Mouse (Mus musculus) CH12.LX (cell line): Measurements from ENCODE around the gene Ppm1m. TPM values are rescaled to one million over a fixed set of nuclear protein-coding genes. Genes with fewer than 3 reads are reported as not detected.

Experiments
- DNase-seq: peaks from one replicate; pipeline ENCODE4 v3.0.0-alpha.2; 2013; ENCODE audit errors: extremely low read depth
- H3K27ac ChIP-seq: 2 replicates; pipeline ENCODE4 v1.5.1; 2012; ENCODE audit warnings: low read depth, mild to moderate bottlenecking, control low read depth, moderate library complexity; ENCODE audit not compliant: insufficient read depth
- H3K27me3 ChIP-seq: replicated peaks from 2 replicates; pipeline ENCODE3; 2012; ENCODE audit warnings: inconsistent platforms
- H3K36me3 ChIP-seq, 2 experiments: replicated peaks in 1 of 2; 2 replicates each; pipeline versions ENCODE3 to v1.6.1; 2012; ENCODE audit warnings: inconsistent platforms in 1 of 2, low read length in 1 of 2, mild to moderate bottlenecking in 1 of 2, mixed read lengths in 1 of 2, moderate library complexity in 1 of 2; ENCODE audit not compliant: control insufficient read depth in 1 of 2, insufficient read depth in 1 of 2
- H3K4me1 ChIP-seq, 2 experiments: 2 replicates each; pipeline ENCODE4 v1.6.1; 2012; ENCODE audit warnings: inconsistent platforms in 1 of 2, moderate library complexity in 1 of 2; ENCODE audit not compliant: insufficient read depth in 2 of 2, control insufficient read depth in 1 of 2
- H3K4me2 ChIP-seq: 2 replicates; pipeline ENCODE4 v1.6.1; 2012; ENCODE audit warnings: low read depth, mild to moderate bottlenecking, control low read depth; ENCODE audit not compliant: poor library complexity, insufficient read depth, severe bottlenecking
- H3K4me3 ChIP-seq, 3 experiments: fragments of 150-350 bp in 1 of 3; sonication (generic) in 1 of 3; replicated peaks in 1 of 3; 2 replicates each; pipeline versions ENCODE3 to v1.5.1; 2011 to 2012; ENCODE audit warnings: low read depth in 2 of 3, low read length in 2 of 3, mild to moderate bottlenecking in 2 of 3, moderate library complexity in 2 of 3, control low read depth in 1 of 3, improper control_type of control experiment in 1 of 3, inconsistent platforms in 1 of 3, mixed read lengths in 1 of 3; ENCODE audit not compliant: poor library complexity in 1 of 3
- H3K79me2 ChIP-seq: replicated peaks from 2 replicates; pipeline ENCODE4 v1.6.1; 2012; ENCODE audit warnings: mild to moderate bottlenecking, moderate library complexity; ENCODE audit not compliant: control insufficient read depth, poor library complexity, insufficient read depth, severe bottlenecking; ENCODE audit errors: extremely low read depth
- H3K9ac ChIP-seq: 2 replicates; pipeline ENCODE4 v1.6.1; 2012; ENCODE audit warnings: low read depth, mild to moderate bottlenecking, control low read depth, moderate library complexity; ENCODE audit not compliant: insufficient read depth
- H3K9me3 ChIP-seq: replicated peaks from 2 replicates; pipeline ENCODE3; 2012; ENCODE audit warnings: low read length, inconsistent platforms, mixed read lengths
- CHD2 ChIP-seq: IDR thresholded peaks from 2 replicates; pipeline ENCODE4 v1.6.1; 2011; ENCODE audit warnings: low read length, improper control_type of control experiment
- CTCF ChIP-seq, 2 experiments: IDR thresholded peaks in 1 of 2; conservative IDR thresholded peaks in 1 of 2; 2 replicates each; pipeline ENCODE4 v1.5.1; 2011 to 2012; ENCODE audit warnings: low read depth in 2 of 2, low read length in 2 of 2, improper control_type of control experiment in 1 of 2, inconsistent platforms in 1 of 2, mild to moderate bottlenecking in 1 of 2, moderate library complexity in 1 of 2
- GABPA ChIP-seq: IDR thresholded peaks from 2 replicates; pipeline ENCODE4 v1.6.1; 2012; ENCODE audit warnings: low read depth, low read length, improper control_type of control experiment, inconsistent platforms; ENCODE audit not compliant: insufficient replicate concordance
- IRF4 ChIP-seq: IDR thresholded peaks from 2 replicates; pipeline ENCODE4 v1.6.1; 2014; ENCODE audit warnings: low read depth, mild to moderate bottlenecking, inconsistent platforms, low read length, improper control_type of control experiment
- JUN ChIP-seq: IDR thresholded peaks from 2 replicates; pipeline ENCODE4 v1.6.1; 2011; ENCODE audit warnings: low read depth, mild to moderate bottlenecking, low read length, improper control_type of control experiment, moderate library complexity; ENCODE audit not compliant: insufficient read depth
- KAT2A ChIP-seq: IDR thresholded peaks from 2 replicates; pipeline ENCODE4 v1.6.1; 2012; ENCODE audit warnings: low read length, improper control_type of control experiment, inconsistent platforms; ENCODE audit not compliant: insufficient replicate concordance
- MAX ChIP-seq: IDR thresholded peaks from 2 replicates; pipeline ENCODE4 v1.6.1; 2011; ENCODE audit warnings: low read length, improper control_type of control experiment
- MEF2A ChIP-seq: IDR thresholded peaks from 2 replicates; pipeline ENCODE4 v1.6.1; 2014; ENCODE audit warnings: low read depth, mild to moderate bottlenecking, inconsistent platforms, low read length, improper control_type of control experiment, borderline replicate concordance
- POLR2A ChIP-seq: IDR thresholded peaks from 2 replicates; pipeline ENCODE4 v1.6.1; 2011; ENCODE audit warnings: low read depth, mild to moderate bottlenecking, improper control_type of control experiment, low read length
- POLR2AphosphoS2 ChIP-seq: IDR thresholded peaks from 2 replicates; pipeline ENCODE4 v1.6.1; 2011; ENCODE audit warnings: low read depth, low read length, improper control_type of control experiment
- RCOR1 ChIP-seq: conservative IDR thresholded peaks from 2 replicates; pipeline ENCODE4 v1.6.1; 2012; ENCODE audit warnings: low read depth, mild to moderate bottlenecking, inconsistent platforms, low read length, improper control_type of control experiment
- SIN3A ChIP-seq: IDR thresholded peaks from 2 replicates; pipeline ENCODE4 v1.6.1; 2012; ENCODE audit warnings: low read length, improper control_type of control experiment, inconsistent platforms
- SMC3 ChIP-seq: IDR thresholded peaks from 2 replicates; pipeline ENCODE4 v1.6.1; 2011; ENCODE audit warnings: low read depth, low read length, improper control_type of control experiment
- TBP ChIP-seq: conservative IDR thresholded peaks from 2 replicates; pipeline ENCODE4 v1.6.1; 2011; ENCODE audit warnings: low read depth, low read length, improper control_type of control experiment
- UBTF ChIP-seq: IDR thresholded peaks from 2 replicates; pipeline ENCODE4 v1.6.1; 2012; ENCODE audit warnings: low read depth, mild to moderate bottlenecking, inconsistent platforms, low read length, improper control_type of control experiment, moderate library complexity
- ZC3H11A ChIP-seq: IDR thresholded peaks from 2 replicates; pipeline ENCODE4 v1.6.1; 2012; ENCODE audit warnings: low read depth, mild to moderate bottlenecking, inconsistent platforms, low read length, improper control_type of control experiment
- ZKSCAN1 ChIP-seq: IDR thresholded peaks from 2 replicates; pipeline ENCODE4 v1.6.1; 2012; ENCODE audit warnings: low read depth, inconsistent platforms, low read length, improper control_type of control experiment, borderline replicate concordance
- ZMIZ1 ChIP-seq: IDR thresholded peaks from 2 replicates; pipeline ENCODE4 v1.6.1; 2012; ENCODE audit warnings: low read depth, mild to moderate bottlenecking, inconsistent platforms, low read length, improper control_type of control experiment
- dilution Hi-C: fragments of 300-500 bp; cut with MboI; formaldehyde crosslinking; loops from 2 replicates; pipeline ENCODE4 v1.14.3; 2020; ENCODE audit warnings: low sequenced_read_pairs; ENCODE audit not compliant: extremely low pct_unique_long_range_greater_than_20kb, extremely low pct_ligation_motif_present
- in situ Hi-C: fragments of 300-500 bp; cut with MboI; formaldehyde crosslinking; loops from 3 replicates; pipeline ENCODE4 v1.14.3; 2019; ENCODE audit warnings: low sequenced_read_pairs, low pct_ligation_motif_present, low pct_unique_long_range_greater_than_20kb, mixed read lengths
- polyA plus RNA-seq: library from polyadenylated mRNA; unstranded; fragments of >175 nt; gene quantifications from 2 replicates; pipeline ENCODE4 v1.2.1, GENCODE M21; 2012; ENCODE audit warnings: low read depth; ENCODE audit not compliant: insufficient read length
- total RNA-seq, 2 experiments: library from RNA; depleted of rRNA; stranded (reverse); fragments of 300-350 nt in 1 of 2; fragments of >200 nt in 1 of 2; gene quantifications; 2 replicates each; pipeline ENCODE4 v1.2.3; 2012 to 2014

The Ppm1m gene
- total and polyA plus RNA-seq, 3 experiments: 54.7 to 111 (median 86.0) TPM

DNA sequence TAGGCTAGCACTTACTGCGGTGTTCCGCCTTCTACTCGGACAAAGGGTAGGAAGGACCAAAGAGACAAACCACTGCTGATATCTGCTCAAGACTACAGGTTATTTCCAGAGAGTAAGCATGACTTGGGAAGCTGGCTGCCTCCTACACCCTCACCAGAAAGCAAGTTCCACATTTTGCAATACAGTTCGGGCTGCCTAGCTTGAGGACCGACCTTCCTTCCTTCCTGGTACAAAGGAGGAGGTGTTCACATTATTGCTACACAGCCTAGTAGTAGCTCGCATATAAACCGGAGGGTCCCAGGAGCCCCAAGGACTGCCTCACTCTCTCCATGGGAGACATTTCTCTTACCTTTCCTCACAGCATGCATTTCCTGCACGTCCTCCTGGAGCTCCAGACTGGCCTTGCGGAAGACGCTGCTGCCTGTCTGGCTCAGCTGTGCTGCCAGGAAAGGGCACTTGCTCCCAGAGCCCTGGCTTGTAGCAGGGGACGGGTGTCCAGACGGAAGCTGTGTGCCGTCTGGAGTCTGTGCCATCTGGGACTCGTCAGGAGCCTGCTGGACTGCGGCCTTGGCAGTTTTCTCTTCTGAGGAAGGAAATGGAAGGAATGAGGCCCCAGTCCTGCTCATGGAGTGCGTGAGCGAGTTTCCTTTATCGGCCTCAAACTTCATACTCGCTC is 43.4 kb upstream of the Ppm1m start:
- no peaks in the 10 kb centered on the region for H3K27me3 ChIP-seq
- TF ChIP-seq UBTF (no peak), KAT2A (no peak), POLR2AphosphoS2 (no peak)
- TF ChIP-seq, all 38 proteins: peak for 0
- H3K79me2 ChIP-seq: peaks cover 10% of the 10 kb centered on the region; the same call in 1 of the 2 replicates
- no peak for DNase-seq
- in situ Hi-C loops (no loop called here), dilution Hi-C loops (no loop called here)
- no peak overlapping the region for H3K4me2 ChIP-seq
- H3K36me3 ChIP-seq: peaks cover 50 to 68% of the 10 kb centered on the region in 2 experiments
- no peak overlapping the region for H3K27ac ChIP-seq
- no peak overlapping the region for H3K9ac ChIP-seq
- H3K4me3 ChIP-seq: no peak overlapping the region
- H3K4me1 ChIP-seq: peaks cover 0 to 15% of the 10 kb centered on the region in 2 experiments; a peak in 2 of 4 replicates
- no peaks in the 10 kb centered on the region for H3K9me3 ChIP-seq

DNA sequence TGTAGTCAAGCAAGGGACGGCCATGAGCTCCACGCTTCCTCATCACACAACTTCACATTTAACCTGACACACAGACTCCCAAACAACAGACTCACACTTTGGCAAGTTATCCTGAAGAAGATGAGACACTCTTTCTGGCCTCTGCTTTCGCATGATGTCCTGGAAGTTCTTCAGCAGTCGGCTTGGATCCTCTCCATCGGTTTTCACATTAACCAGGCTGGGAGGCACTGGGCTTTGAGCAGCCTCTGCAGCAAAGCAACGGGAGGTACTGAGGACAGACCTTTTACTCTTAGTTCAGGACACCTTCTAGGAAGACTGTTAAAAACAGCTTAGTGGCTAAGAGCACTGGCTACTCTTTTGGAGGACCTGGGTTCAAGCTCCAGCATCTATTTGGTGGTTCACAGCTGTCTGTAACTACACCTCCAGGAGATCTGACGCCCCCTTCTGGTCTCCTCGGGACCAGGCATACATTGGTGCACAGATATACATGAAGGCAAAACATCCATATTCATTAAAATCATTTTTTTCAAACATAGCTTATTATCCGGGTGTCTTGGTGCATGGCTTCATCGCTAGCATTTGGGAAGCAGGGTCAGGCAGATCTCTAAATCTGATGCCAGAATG is 42.1 kb upstream of the Ppm1m start:
- DNase-seq: no peak
- Histone ChIP-seq H3K9ac (no peak overlapping the region), H3K36me3 (peaks cover 61 to 81% of the 10 kb centered on the region in 2 experiments), H3K79me2 (peaks cover 5% of the 10 kb centered on the region; the same call in 1 of the 2 replicates), H3K9me3 (no peaks in the 10 kb centered on the region), H3K4me3 (no peak overlapping the region), H3K27ac (no peak overlapping the region), H3K27me3 (no peaks in the 10 kb centered on the region), H3K4me2 (no peak overlapping the region), H3K4me1 (peaks cover 0 to 13% of the 10 kb centered on the region in 2 experiments; a peak in 2 of 4 replicates)
- in situ Hi-C loops: no loop called here
- dilution Hi-C loops: no loop called here
- TF ChIP-seq SMC3: peak; percentile 21; the same call in 1 of the 2 replicates
- TF ChIP-seq ZMIZ1: no peak
- peak in 1 of 2 experiments; percentile 38; a peak in 2 of 4 replicates for TF ChIP-seq CTCF (conservative IDR thresholded peaks at IDR 0.05 in 1 of 2, IDR thresholded peaks at IDR 0.05 in 1 of 2; ENCODE audit: low read depth in 2 of 2, low read length in 2 of 2)

DNA sequence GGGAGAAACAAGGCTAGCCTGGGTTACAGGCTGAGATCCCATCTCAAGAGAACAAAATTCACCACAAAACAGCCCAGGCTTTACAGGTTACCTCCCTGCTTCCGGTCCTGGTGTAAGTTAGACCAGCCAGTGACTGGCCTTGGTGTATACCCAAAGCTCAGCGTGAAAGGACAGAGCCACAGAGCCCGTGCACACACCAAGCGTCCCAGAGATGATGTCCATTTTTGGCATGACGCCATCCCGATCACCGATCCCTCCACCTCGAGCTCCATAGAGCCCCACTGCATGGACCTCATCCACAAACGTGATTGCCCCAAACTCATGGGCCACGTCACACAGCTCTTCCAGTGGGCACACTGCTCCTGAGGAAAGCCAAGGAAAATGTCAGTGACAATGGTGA is 38.3 kb upstream of the Ppm1m start:
- in situ Hi-C loops: no loop called here
- H3K36me3 ChIP-seq: peaks cover 80 to 98% of the 10 kb centered on the region in 2 experiments
- H3K4me2 ChIP-seq: no peak overlapping the region
- H3K27ac ChIP-seq: no peak overlapping the region
- peaks cover 10 to 15% of the 10 kb centered on the region in 2 experiments for H3K4me1 ChIP-seq
- no peak overlapping the region for H3K4me3 ChIP-seq
- no peak for TF ChIP-seq CHD2
- no peak for TF ChIP-seq POLR2AphosphoS2
- TF ChIP-seq ZKSCAN1: no peak
- TF ChIP-seq ZC3H11A: no peak
- TF ChIP-seq RCOR1: no peak
- no peak for TF ChIP-seq KAT2A
- TF ChIP-seq POLR2A: no peak
- no peak for TF ChIP-seq IRF4
- TF ChIP-seq GABPA: no peak
- TF ChIP-seq CTCF (conservative IDR thresholded peaks at IDR 0.05 in 1 of 2, IDR thresholded peaks at IDR 0.05 in 1 of 2; ENCODE audit: low read depth in 2 of 2, low read length in 2 of 2): no peak
- no peak for TF ChIP-seq MEF2A
- TF ChIP-seq SIN3A: no peak
- TF ChIP-seq ZMIZ1: no peak
- TF ChIP-seq JUN: no peak
- TF ChIP-seq UBTF: no peak
- no peak for TF ChIP-seq TBP
- TF ChIP-seq MAX: no peak
- TF ChIP-seq SMC3: no peak
- H3K27me3 ChIP-seq: no peaks in the 10 kb centered on the region
- DNase-seq: no peak
- H3K79me2 ChIP-seq: no peaks in the 10 kb centered on the region
- dilution Hi-C loops: no loop called here
- no peak overlapping the region for H3K9ac ChIP-seq
- H3K9me3 ChIP-seq: no peaks in the 10 kb centered on the region
